Comparison of ENCODE assay signal across 8 mouse cellular contexts in the genomic region with DNA sequence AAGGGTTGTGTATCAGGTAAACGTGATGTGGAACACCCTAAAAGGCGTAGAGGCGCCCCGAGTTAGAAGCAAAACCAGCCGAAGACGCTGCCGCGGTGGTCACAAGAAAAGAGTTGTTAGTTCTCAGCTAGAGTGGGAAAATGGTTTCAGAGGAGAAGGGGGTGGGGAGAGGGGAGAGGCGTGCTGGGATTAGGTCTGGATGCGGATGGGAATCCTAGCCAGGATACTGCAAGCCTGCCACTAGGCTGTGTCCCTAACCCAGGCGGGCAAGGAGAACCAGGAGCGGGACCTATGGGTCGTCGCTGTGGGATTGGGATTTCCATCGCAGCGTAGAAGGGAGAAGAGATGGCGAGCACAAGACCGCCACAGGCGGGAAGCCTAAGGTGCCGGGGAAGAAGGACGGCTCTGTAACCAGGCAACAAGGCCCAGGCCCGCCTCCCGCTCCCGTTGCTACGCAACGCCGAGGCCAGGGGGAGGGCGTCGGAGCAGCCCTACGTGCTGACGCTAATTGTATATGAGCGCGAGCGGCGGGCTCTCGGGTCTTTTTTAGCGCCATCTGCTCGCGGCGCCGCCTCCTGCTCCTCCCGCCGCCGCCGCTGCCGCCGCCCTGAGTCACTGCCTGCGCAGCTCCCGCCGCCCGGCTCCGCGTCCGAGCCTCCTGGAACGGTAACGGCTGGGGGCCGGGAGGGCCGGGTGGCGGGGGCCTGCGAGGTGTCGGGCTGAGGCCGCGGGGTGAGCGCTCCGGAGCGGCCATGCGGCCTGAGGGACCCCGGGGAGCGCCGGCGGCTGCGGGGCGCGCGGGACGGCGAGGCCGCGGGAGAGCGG. TPM values are rescaled to one million over a fixed set of nuclear protein-coding genes. Genes with fewer than 3 reads are reported as not detected.
DNase-seq lines count a peak whose midpoint lies in the region; ATAC-seq lines count a peak whose summit lies in the region.

A gene (plus strand): TSS at position 538 of the 825 bp plus-strand sequence.

- peak; percentile 93 for DNase-seq in adipocyte (ENCODE audit: low spot score)
- peak; percentile 98 for DNase-seq in embryo, embryonic 10 days (ENCODE audit: low spot score)
- DNase-seq in gastrocnemius, postnatal 10 days = peak; percentile 91
- DNase-seq in induced T-regulatory cell, adult 2 months (ENCODE audit: low read depth) = peak; percentile 98
- peak; percentile 94 to 97 for DNase-seq in left cerebral cortex, adult 9 months (ENCODE audit: low spot score in 2 of 2)
- DNase-seq in right cerebral cortex, postnatal 14 days = peak; percentile 93
- peak; percentile 96 for DNase-seq in urinary bladder, postnatal 36 days (ENCODE audit: low spot score in 2 of 2)

- peak; percentile 89 for ATAC-seq in megakaryocyte progenitor cell, adult 5-6 weeks (replicated peaks; ENCODE audit: poor library complexity)

RNA-seq across cellular contexts. Expression of the gene that starts here (rescaled TPM):
- 10 to 100 TPM; 63.3 to 82.9 TPM for total RNA-seq in gastrocnemius, postnatal 10 days (2021)
- total RNA-seq in megakaryocyte progenitor cell, adult 5-6 weeks (2015) = 651 and 679 TPM in 2 replicates
- total RNA-seq in megakaryocyte progenitor cell, adult 5-6 weeks (2017) = 565 and 710 TPM in 2 replicates

Comparison
In these comparisons a context has a peak if more than half of its experiments do, and no peak if none do; other contexts are left out.
1. Peak in every context shown above with its lines: DNase-seq and ATAC-seq.
2. RNA of the gene that starts here (total RNA-seq): 565 to 710 TPM in megakaryocyte progenitor cell, adult 5-6 weeks; 63.3 to 82.9 TPM in gastrocnemius, postnatal 10 days; every median in the first group is over 4 times any median in the second.